Mouse (Mus musculus) E14TG2a.4 (cell line): Measurements from ENCODE around the gene Rin3.

Experiments used
- H3K27me3 ChIP-seq: 2 replicates; pipeline ENCODE4 v1.6.1; 2014; ENCODE audit warnings: low read length, control low read depth; ENCODE audit not compliant: insufficient read depth
- H3K36me3 ChIP-seq: 2 replicates; pipeline ENCODE4 v1.6.1; 2014; ENCODE audit warnings: low read length, control low read depth; ENCODE audit not compliant: insufficient read depth
- H3K4me1 ChIP-seq: replicated peaks from 2 replicates; pipeline ENCODE4 v1.6.1; 2014; ENCODE audit warnings: low read depth, low read length, control low read depth
- H3K4me3 ChIP-seq: replicated peaks from 2 replicates; pipeline ENCODE4 v1.5.1; 2014; ENCODE audit warnings: mild to moderate bottlenecking, low read length
- H3K9me3 ChIP-seq: 2 replicates; pipeline ENCODE4 v1.6.1; 2014; ENCODE audit warnings: low read length, control low read depth
- CTCF ChIP-seq: conservative IDR thresholded peaks from 2 replicates; pipeline ENCODE4 v1.5.1; 2014; ENCODE audit warnings: low read length
- NANOG ChIP-seq: IDR thresholded peaks from 2 replicates; pipeline ENCODE4 v1.6.1; 2014; ENCODE audit warnings: borderline replicate concordance, low read length, mixed read lengths
- POU5F1 ChIP-seq: IDR thresholded peaks from 2 replicates; pipeline ENCODE4 v1.6.1; 2014; ENCODE audit warnings: low read length, borderline replicate concordance

Rin3 gene

DNA sequence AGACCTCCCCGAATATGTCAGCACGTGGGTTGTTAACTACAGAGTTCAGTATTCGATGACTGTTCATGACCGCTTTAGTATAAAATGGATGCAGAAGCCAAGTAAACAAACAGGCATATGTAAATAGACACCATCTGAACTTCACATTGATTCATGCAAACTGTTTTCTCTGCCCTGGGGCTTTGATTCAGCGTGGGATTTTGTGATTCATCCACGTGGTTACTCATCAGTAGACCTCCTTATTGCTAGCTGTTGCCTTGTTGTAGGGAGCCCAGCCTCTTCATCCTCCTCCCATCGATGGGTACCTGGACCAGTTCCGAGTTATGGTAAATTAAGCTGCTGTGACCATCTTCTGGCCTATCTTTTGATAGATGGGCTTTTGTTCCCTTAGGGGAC, 26.9 kb downstream of the Rin3 start:
- H3K4me3 ChIP-seq: no peak overlapping the region
- H3K9me3 ChIP-seq: no peaks in the 10 kb centered on the region
- no peaks in the 10 kb centered on the region for H3K36me3 ChIP-seq
- no peaks in the 10 kb centered on the region for H3K4me1 ChIP-seq
- 0 out of 2 replicates have a peak, but pooled peaks cover 1% of the 10 kb centered on the region for H3K27me3 ChIP-seq
- TF ChIP-seq NANOG: no peak
- TF ChIP-seq POU5F1: no peak
- TF ChIP-seq CTCF: no peak

DNA sequence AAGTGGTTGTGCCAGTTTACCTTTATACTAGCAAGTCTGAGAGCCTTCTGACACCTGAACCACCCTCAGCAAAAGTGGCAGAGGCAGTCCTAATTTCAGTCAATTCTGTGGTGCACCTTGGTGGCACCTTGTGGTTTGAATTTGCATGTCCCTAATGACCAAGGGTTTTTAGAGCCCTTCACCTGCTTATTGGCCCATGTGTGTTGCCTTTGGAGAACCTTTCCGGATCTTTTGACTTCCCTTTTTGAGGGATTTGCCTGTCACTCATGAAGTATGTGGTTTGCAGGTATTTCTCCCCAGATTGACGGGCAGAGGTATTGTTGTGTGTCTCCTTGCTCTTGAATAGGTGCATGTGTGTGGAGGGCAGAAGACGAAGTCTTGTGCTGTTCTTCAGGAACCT, 27.4 kb downstream of the Rin3 start:
- no peak for TF ChIP-seq NANOG
- no peak for TF ChIP-seq POU5F1
- TF ChIP-seq CTCF: no peak
- H3K36me3 ChIP-seq: no peaks in the 10 kb centered on the region
- no peaks in the 10 kb centered on the region for H3K9me3 ChIP-seq
- H3K4me3 ChIP-seq: no peak overlapping the region
- no peaks in the 10 kb centered on the region for H3K4me1 ChIP-seq
- 0 out of 2 replicates have a peak, but pooled peaks cover 1% of the 10 kb centered on the region for H3K27me3 ChIP-seq

DNA sequence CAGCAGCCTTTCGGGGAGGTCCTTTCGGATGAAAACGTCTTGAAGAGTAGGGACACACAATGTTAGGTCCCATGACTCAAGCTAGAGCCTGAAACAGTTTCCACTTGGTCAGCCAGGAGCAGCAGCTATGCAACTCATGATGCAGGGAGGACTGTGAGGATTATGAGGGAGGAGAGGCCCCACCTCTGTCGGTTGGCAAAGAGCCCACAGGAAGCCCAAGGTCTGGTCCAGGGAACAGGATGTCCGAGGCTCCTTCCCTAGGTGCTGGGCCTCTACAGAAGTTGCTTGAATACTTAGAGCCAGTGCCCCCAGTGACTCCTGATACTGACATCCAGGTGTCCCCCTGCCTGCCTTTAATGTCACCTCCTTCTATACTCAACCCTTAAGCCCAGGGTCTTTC, 28.6 kb downstream of the Rin3 start:
- Histone ChIP-seq H3K27me3 (0 out of 2 replicates have a peak, but pooled peaks cover 1% of the 10 kb centered on the region), H3K9me3 (no peaks in the 10 kb centered on the region), H3K36me3 (no peaks in the 10 kb centered on the region), H3K4me3 (no peak overlapping the region), H3K4me1 (no peaks in the 10 kb centered on the region)
- TF ChIP-seq POU5F1 (no peak), NANOG (no peak), CTCF (no peak)

DNA sequence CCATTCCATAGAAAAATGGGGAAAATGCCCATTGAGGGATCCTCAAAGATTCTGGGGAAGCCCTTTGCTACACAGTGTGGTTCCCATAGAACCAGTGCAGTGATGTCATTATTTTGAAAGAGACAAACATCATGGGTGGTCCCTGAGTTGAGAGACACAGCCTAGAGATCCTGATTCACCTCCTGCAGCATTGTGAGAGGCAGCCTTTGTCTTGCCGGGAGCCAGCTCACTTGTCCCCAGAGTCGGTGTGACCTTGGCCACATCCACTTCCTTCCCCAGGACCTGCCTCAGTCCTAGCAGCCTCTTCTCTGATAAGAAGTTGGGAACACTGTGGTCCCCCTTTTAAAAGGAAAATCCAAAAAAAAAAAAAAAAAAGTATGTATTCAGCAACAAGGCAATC, 36.3 kb downstream of the Rin3 start:
- Histone ChIP-seq H3K9me3 (no peaks in the 10 kb centered on the region), H3K4me1 (peaks cover 5% of the 10 kb centered on the region; the same call in 1 of the 2 replicates), H3K36me3 (no peaks in the 10 kb centered on the region), H3K27me3 (no peaks in the 10 kb centered on the region), H3K4me3 (no peak overlapping the region)
- TF ChIP-seq NANOG (no peak), CTCF (no peak), POU5F1 (no peak)

- Histone ChIP-seq H3K4me3 (no peak overlapping the region), H3K36me3 (no peaks in the 10 kb centered on the region), H3K4me1 (peaks cover 5% of the 10 kb centered on the region; the same call in 1 of the 2 replicates), H3K9me3 (no peaks in the 10 kb centered on the region), H3K27me3 (no peaks in the 10 kb centered on the region)
- TF ChIP-seq CTCF: no peak
Measured at GRCm38 (mm10) chr12:102319899-102320298, 37.1 kb downstream of the Rin3 start.

- Histone ChIP-seq H3K4me1 (peaks cover 5% of the 10 kb centered on the region; the same call in 1 of the 2 replicates), H3K36me3 (no peaks in the 10 kb centered on the region), H3K4me3 (no peak overlapping the region), H3K27me3 (no peaks in the 10 kb centered on the region), H3K9me3 (no peaks in the 10 kb centered on the region)
- TF ChIP-seq NANOG: no peak
- no peak for TF ChIP-seq CTCF
- TF ChIP-seq POU5F1: no peak
Measured at GRCm38 (mm10) chr12:102320322-102320721, 37.5 kb downstream of the Rin3 start.

DNA sequence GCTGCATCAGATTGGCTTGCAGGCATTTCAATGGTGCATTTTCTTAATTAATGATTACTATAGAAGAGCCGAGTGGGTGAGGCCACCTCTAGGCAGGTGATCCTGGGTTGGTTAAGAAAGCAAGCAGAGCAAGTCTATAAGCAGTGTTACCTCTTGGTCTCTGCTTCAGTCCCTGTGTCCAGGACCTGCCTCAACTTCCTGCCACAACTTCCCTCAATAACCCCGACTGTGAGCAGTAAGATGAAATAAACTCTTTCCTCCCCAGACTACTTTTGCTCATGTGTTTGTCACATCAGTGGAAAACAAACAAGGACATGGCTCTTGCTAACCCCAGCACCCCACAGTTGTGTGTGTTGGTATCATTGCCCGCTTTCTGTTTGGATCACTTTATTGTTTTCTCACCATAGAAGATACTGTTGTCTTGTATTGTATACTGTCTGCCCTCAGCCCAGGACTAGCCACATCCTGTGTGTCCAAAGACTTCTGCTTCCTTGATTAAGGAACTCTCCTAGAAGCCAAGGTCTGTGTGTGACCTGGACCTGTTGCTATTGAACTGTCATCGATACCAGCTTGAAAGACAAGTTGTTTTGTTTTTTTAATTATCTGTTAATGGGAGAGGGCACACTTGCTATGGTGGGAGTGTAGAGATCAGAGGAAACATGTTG, 38.3 kb downstream of the Rin3 start:
- H3K4me1 ChIP-seq: peaks cover 5% of the 10 kb centered on the region; the same call in 1 of the 2 replicates
- H3K9me3 ChIP-seq: no peaks in the 10 kb centered on the region
- H3K27me3 ChIP-seq: no peaks in the 10 kb centered on the region
- H3K4me3 ChIP-seq: no peak overlapping the region
- TF ChIP-seq CTCF (no peak), POU5F1 (no peak), NANOG (no peak)
- no peaks in the 10 kb centered on the region for H3K36me3 ChIP-seq

GRCm38 (mm10) chr12:102321855-102322254, 39.0 kb downstream of the Rin3 start:
- no peak overlapping the region for H3K4me3 ChIP-seq
- no peak for TF ChIP-seq CTCF
- no peak for TF ChIP-seq NANOG
- TF ChIP-seq POU5F1: no peak
- H3K4me1 ChIP-seq: peaks cover 5% of the 10 kb centered on the region; the same call in 1 of the 2 replicates
- H3K27me3 ChIP-seq: no peaks in the 10 kb centered on the region
- no peaks in the 10 kb centered on the region for H3K9me3 ChIP-seq
- H3K36me3 ChIP-seq: no peaks in the 10 kb centered on the region

DNA sequence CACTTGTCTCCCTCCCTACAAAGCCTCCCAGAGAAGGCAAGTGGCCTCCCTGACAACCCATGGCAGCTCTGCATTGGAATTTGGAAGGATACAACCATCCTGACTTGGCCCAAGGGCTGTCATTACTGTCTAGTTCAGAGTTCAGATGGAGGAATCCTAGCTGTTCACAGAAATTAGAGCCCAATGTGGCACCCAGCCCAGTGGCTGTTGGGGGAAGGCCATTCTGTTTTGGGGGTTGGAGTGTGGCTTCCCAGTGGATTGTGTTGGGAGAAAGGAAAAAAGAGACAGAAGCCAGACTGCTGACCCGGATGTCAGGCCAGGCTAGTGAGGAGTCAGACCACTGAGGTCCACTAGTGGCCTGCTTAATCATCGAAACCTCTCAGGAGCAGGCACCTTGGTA, 40.5 kb downstream of the Rin3 start:
- H3K36me3 ChIP-seq: no peaks in the 10 kb centered on the region
- peaks cover 5% of the 10 kb centered on the region; the same call in 1 of the 2 replicates for H3K9me3 ChIP-seq
- H3K4me1 ChIP-seq: peaks cover 19% of the 10 kb centered on the region
- H3K4me3 ChIP-seq: no peak overlapping the region
- TF ChIP-seq CTCF: no peak
- TF ChIP-seq POU5F1: no peak
- TF ChIP-seq NANOG: no peak
- H3K27me3 ChIP-seq: no peaks in the 10 kb centered on the region
